Mouse (Mus musculus) cerebral cortex, adult 2 months (tissue): ENCODE measurements around the gene Nrp1.

Source experiments
- WGBS: fragments of 180-500 bp; shearing (Covaris S2); methylation state at CpG from one replicate; pipeline ENCODE4 v1.1.7; 2018; 5-methylcytosine and 5-hydroxymethylcytosine counted together

The Nrp1 gene

GRCm38 (mm10) chr8:128428971-128429370 lies 70.6 kb downstream of the Nrp1 start:
- WGBS, result 66% methylated on average over 1 of the region's 1 CpGs

DNA sequence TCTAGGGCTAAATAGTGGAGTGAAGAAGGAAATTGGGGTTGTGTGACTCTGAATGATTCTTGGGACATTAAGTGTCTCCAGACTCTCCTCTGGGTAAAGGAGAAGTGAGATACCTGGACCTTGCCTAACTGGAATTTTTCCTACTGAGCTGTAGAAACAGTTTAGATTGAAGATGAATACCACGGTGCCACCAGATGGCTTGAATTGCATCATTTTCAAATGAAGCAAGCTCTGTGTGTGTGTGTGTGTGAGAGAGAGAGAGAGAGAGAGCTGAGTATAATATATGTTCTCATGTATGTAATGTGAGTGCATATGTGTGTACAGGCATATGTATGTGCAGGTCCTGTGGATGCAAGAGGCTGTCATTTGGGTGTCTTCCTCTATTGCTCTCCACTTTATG lies 72.7 kb downstream of the Nrp1 start:
- WGBS, result 50% methylated on average over 1 of the region's 1 CpGs

DNA sequence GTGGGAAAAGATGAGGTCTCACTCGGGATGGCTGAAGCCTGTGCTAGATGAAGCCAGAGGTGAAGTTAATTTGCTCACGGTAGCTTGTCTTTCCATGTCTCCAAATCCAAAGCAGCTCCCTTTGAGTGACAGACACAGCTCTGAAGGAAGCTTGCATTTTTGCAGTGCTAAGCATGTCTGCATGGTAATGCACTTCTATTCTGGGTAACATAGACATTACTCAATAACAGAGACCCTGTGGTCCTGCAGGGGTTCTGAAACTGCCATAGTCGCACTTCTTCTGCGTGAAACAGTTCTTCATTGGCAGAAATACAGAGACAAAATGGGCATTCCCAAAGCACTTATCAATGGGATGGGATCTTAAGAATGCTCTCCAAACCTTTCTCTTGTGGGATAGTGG lies 77.3 kb downstream of the Nrp1 start:
- WGBS, result 74% methylated on average over 4 of the region's 4 CpGs

- WGBS, result 60% methylated on average over 12 of the region's 12 CpGs
These were observed 78.9 kb downstream of the Nrp1 start for GRCm38 (mm10) chr8:128437156-128437825.

DNA sequence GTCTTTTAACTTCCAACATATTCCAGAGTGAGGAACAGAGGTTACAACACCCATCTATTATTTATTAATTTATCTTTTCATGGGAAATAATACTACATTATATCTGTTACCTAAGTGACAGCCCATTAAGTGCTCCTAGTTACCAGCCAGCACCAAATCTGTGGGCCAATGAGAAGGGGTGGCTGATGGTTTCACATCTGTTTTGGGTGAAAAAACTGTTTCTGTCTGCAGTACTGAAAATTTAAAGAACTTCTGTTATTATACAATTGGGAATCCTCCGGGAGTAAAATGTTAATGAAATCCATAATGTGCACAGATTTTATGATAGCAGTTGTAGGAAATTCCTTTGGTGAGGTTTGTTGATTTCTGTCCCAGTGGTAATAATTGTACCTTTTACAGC lies 83.0 kb downstream of the Nrp1 start:
- WGBS, result 80% methylated on average over 1 of the region's 1 CpGs

DNA sequence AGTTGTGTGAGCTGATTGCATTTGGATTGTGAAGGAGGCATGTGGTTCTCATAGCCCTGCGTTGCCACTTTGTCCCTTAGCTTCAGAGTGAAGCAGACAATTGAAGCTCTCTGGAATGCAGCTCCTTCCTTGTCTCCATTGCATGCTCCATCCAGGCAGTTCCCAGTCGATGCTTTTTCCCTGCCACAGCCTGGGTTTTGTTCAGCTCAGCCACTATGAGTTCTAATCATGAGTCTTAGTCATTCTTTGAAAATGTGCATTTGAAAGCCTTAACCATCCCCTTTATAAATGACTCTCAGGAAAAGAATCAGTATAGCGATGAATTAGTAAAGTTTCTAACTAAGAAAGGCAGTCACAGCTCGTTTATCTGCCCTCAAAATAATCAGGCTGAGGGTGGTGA lies 87.2 kb downstream of the Nrp1 start:
- WGBS, result 58% methylated on average over 4 of the region's 4 CpGs

DNA sequence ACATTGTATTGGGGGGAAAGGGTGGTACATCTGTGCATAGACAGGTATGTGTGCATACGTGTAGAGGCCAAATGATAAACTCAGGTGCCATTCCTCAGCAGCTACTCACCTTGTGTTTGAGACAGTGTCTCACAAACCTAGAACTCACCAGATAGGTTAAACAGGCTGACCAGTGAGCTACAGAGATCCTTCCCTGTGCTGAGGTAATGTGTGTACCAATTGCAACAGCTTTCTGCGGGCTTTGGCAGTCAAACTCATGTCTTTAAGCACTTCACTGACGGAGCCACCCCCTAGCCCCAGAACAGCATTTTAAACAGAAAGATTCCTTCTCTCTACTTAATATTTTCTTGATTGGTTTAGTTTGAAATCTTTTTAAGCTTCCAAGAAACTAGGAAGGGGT lies 88.2 kb downstream of the Nrp1 start:
- WGBS, result 93% methylated on average over 3 of the region's 3 CpGs

- 98% methylated on average over 3 of the region's 3 CpGs for WGBS
These were observed 88.9 kb downstream of the Nrp1 start for GRCm38 (mm10) chr8:128447320-128447719.

- 80% methylated on average over 9 of the region's 9 CpGs for WGBS
These were observed 92.1 kb downstream of the Nrp1 start for GRCm38 (mm10) chr8:128450390-128451032.

DNA sequence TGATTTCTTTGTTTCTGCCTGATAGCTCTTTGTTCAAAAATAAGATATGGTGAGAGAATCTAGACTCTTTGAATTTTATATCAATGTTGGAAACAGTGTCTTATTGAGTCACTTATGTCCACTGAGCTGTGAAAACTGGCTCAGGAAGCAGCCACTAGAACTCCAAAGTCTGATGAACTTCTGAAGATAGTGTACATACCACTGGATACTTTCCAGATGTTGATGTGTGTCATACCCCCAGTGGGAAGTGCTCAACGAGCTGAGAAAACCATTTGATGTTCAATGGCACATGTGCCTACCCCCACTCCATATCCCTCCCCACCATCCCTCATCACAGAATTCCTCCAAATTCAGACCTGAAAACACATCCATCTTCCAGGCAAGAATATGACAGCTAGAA lies 92.7 kb downstream of the Nrp1 start:
- WGBS, result 59% methylated on average over 1 of the region's 1 CpGs

- 69% methylated on average over 2 of the region's 2 CpGs for WGBS
These were observed 95.1 kb downstream of the Nrp1 start for GRCm38 (mm10) chr8:128453471-128453870.

- WGBS, result 81% methylated on average over 3 of the region's 3 CpGs
These were observed 95.6 kb downstream of the Nrp1 start for GRCm38 (mm10) chr8:128454026-128454425.

- WGBS, result 89% methylated on average over 2 of the region's 2 CpGs
These were observed 98.9 kb downstream of the Nrp1 start for GRCm38 (mm10) chr8:128457277-128457676.

- WGBS, result 79% methylated on average over 1 of the region's 1 CpGs
These were observed 101.3 kb downstream of the Nrp1 start for GRCm38 (mm10) chr8:128459704-128460103.

- WGBS, result 92% methylated on average over 4 of the region's 4 CpGs
These were observed 105.7 kb downstream of the Nrp1 start for GRCm38 (mm10) chr8:128464056-128464623.

DNA sequence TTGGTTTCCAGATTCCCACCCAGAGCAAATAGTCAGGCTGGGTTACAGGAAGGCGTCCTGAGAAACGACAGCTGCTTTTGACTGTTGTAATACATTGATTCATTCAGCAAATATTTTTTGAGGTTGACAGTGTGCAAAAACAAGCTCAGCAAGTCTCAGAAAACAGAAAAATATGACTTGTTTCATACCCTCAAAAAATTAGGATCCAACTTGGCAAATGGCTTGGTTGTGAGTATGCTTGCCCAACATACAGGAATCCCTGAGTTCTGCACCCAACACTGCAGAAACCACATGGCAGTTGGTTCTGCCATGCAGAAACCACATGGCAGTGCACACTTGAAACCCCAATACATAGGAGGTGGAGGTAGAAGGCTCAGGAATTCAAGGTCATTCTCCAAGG lies 107.1 kb downstream of the Nrp1 start:
- 88% methylated on average over 2 of the region's 2 CpGs for WGBS

DNA sequence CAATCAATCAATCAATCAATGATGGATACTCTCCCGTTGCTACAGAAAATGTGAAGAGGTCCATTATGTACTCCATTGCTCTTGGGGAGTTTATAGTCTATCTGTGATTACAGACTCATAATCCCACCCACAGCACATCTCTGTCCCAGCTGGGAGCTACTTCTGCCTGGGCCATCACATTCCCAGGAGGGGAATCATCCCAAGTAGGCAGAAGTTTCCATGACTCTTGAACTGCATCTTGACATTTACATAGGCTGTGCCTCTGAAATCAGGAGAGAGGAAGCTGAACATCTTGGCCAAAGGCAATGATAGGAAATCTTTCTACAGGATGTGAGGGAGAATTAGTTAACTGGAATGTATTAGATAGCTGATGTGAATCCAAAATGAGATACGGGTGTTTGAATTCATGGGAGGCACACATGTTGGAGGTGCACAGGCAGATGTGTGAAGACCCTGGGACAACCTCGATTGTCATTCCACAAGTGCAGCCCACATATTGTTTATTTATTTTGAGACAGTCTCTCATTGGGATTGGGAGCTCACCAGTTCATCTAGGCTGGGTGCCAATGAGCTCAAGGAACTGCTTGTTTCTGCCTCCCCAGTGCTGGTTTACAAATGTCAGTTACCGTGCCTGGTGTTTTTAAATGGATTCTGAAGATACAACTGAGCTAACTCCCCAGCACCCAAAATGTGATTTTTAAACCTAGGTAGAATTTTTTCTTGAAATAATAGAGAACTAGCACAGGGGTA lies 108.5 kb downstream of the Nrp1 start:
- 72% methylated on average over 4 of the region's 4 CpGs for WGBS

GRCm38 (mm10) chr8:128470097-128470496 lies 111.7 kb downstream of the Nrp1 start:
- WGBS, result 54% methylated on average over 2 of the region's 2 CpGs

- 80% methylated on average over 2 of the region's 2 CpGs for WGBS
These were observed 112.8 kb downstream of the Nrp1 start for GRCm38 (mm10) chr8:128471186-128471585.

DNA sequence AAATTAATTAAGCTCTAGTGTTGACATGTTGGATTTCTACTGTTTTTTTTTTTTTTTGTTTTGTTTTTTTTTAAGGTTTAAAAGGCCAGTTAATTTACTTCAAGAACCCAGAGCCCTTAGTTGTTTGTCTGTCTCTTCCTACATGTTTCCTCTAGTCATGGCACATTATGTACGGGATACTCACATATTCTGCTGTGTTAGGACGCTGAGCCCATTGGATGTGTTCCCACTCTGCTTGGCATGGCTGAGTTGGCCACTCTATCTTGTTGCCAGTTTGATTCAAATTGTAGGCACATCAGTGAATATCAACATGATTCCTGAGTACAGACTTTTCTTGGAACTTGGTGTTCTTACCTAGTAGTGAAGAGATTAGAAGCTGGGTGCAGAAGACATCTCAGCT lies 114.5 kb downstream of the Nrp1 start:
- 62% methylated on average over 2 of the region's 2 CpGs for WGBS

DNA sequence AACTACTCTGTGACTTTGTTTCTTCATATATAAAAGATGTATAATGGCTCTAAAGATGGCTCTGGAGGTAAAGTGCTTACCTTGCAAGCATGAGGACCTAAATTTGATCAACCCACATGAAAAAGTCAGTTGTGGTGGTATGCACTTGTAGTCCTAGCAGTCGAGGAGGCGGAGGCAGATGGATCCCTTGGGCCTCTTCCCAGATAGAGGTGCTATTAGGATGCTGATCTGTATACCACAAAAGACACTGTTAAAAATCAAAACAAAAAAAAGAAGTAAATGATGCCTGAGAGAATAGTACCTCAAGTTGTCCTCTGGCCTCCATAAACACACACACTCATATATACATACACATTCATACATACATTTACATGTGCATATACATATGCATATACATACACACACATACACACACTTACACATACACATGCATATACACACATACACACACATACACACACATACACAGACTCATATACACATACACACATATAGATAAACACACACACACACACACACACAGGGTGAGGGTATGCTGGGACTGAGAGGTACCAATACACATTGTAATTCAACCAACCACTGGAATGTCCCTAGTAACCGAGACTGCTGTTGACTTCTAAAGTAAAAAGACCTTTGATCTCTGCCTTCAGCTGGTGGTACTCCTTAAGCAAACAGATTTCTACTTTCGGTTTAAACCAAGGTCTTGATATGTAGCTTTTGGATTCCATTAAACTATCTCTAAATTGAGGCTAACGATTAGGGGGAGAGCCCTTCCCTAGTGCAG lies 115.2 kb downstream of the Nrp1 start:
- WGBS, result 76% methylated on average over 5 of the region's 5 CpGs

GRCm38 (mm10) chr8:128474614-128475013 lies 116.2 kb downstream of the Nrp1 start:
- 61% methylated on average over 2 of the region's 2 CpGs for WGBS
